Mouse (Mus musculus) cerebellum, adult 9-10 months (tissue): ENCODE measurements around the gene Pigu.

ENCODE experiments used
- DNase-seq: peaks from one replicate; pipeline ENCODE4 v3.0.0; 2022

Gene Pigu

GRCm38 (mm10) chr2:155356971-155357591 lies at the start of gene Pigu:
Gene Pigu, minus strand, starts transcription at chr2:155357430.
- DNase-seq, result peak; percentile 94

DNA sequence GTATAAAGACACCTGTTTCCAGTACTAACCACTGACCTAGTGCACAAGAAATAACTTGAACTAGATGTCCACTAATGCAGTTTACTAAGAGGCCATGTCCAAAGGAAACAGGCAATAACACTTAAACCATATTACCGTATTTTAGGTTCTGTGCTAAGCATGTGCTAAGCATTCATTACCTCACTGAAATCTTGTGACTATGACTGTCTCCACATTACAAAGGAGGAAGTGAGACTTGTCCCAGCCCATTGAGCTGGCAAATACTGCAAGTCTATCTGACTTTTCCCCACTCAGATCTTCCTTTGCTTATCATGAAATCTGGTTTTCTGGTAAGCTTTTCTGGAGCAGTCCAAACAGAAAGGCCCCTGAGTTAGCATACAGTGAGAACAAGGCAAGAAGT lies 47.4 kb upstream of the Pigu start:
- DNase-seq, result no peak

- DNase-seq, result no peak
Measured at GRCm38 (mm10) chr2:155401926-155402325, 44.7 kb upstream of the Pigu start.

DNA sequence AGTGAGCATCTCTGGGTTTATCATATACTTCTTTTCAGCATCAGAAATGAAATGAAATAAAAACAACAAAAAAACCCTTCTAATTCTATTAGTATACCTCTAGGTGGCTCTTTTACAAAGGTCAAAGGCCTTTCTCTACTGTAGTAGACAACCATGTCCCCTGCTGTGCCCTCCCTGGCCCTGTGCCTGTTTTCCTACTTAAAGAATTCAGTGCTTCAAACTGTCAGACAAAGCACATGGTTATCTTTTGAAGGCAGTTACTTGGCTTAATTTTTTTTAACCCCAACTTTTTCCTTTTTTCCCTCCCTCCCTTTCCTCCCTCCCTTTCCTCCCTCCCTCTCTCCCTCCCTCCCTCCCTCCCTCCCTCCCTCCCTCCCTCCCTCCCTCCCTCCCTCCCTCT lies 43.0 kb upstream of the Pigu start:
- peak; percentile 58 for DNase-seq

DNA sequence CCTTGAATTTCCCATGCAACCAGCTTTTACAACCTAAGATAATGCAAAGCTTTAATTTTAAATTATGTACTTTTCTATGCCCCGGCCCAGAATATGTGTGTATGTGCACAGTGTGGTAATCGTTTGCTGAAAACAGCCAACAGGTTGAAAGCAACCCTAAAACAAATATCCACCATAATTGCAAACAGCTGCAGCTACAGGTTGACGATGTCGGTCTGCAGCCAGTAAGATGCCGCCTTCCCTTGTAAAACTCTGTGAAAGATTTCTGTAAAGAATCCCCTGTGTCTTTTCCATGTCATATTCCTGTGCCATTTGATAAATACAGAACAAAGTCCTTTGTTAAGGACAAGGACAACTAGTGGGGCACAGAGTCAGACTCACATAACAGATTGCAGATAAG lies 37.4 kb upstream of the Pigu start:
- DNase-seq, result no peak

GRCm38 (mm10) chr2:155388573-155388972 lies 31.3 kb upstream of the Pigu start:
- DNase-seq, result peak; percentile 57

GRCm38 (mm10) chr2:155387052-155387451 lies 29.8 kb upstream of the Pigu start:
- peak; percentile 40 for DNase-seq

DNA sequence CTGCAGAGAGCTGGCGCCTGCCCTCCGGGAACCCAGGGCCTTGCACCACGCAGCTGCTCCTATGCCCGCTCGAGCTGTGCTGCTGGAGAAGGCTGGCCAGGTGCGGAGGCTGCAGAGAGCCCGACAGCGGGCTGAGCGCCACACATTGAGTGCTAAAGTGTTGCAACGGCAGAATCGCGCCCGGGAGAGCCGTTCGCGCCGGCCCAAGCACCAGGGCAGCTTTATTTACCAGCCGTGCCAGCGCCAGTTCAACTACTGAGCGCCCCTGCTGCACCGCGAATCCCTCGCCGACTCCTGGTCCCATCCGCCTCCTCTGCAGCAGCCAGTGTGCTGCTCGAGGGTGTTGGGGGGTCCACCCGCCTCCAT lies 29.3 kb upstream of the Pigu start:
- peak; percentile 42 for DNase-seq

GRCm38 (mm10) chr2:155385731-155386533 lies 28.7 kb upstream of the Pigu start:
- peak; percentile 48 for DNase-seq

DNA sequence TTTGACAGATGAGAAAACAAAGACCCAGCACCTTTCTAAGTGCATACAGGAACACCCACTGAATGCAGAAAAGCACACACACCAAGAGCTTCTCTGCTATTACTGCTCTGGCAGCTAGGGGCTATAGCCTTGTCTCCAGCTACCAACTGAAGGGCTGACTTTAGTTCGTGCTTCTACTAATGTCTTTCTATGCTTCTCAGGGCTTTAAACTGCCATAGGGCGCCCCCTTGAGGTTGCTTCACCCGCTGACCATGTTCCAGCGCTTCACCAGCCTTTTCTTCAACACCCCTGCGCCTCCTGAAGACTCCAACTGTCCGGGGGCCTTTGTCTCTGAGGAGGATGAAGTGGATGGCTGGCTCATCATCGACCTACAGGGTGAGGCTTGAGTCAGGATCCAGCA lies 27.9 kb upstream of the Pigu start:
- peak; percentile 90 for DNase-seq

GRCm38 (mm10) chr2:155382791-155383438 lies 25.7 kb upstream of the Pigu start:
- peak; percentile 71 for DNase-seq

DNA sequence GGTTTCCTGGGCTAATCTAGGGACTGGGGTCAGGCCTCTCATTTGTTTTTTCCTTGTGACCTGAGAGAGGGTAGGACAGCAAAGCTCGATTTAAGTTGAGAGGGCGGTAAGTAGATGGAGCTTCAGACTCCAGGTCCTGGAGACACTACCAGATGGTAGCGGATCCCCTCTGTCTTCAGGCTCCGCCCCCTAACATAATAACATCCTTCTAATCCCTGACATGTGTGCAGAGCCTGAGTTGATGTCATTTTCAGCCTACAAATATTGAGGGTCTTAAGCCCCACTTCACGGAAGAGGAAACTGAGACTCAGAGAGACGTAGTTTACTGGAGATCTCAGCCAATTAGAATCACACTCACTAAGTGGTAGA lies 25.1 kb upstream of the Pigu start:
- DNase-seq, result no peak

- peak; percentile 98 for DNase-seq
Measured at GRCm38 (mm10) chr2:155381643-155382331, 24.6 kb upstream of the Pigu start.

- no peak for DNase-seq
Measured at GRCm38 (mm10) chr2:155381060-155381437, 23.8 kb upstream of the Pigu start.

GRCm38 (mm10) chr2:155380261-155381059 lies 23.2 kb upstream of the Pigu start, which contains the start of gene Trp53inp2:
Gene Trp53inp2, plus strand, starts transcription at chr2:155381059.
- peak; percentile 62 for DNase-seq

- no peak for DNase-seq
Measured at GRCm38 (mm10) chr2:155376191-155376590, 19.0 kb upstream of the Pigu start.

DNA sequence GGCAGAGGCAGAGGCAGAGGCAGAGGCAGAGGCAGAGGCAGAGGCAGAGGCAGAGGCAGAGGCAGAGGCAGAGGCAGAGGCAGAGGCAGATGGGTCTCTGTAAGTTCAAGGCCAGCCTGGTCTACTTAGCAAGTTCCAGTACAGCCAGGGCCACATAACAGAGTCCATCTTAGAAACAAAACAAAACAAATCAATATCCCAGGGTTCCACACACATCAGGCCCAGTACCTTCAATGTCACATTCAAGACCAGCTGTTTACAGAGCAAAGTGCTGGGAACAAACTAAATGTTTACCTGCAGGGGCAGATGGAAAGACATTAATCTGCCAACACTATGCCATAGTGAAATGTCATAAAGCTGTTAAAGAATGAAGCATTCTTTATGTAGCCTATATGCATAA lies 17.3 kb upstream of the Pigu start:
- DNase-seq, result no peak

DNA sequence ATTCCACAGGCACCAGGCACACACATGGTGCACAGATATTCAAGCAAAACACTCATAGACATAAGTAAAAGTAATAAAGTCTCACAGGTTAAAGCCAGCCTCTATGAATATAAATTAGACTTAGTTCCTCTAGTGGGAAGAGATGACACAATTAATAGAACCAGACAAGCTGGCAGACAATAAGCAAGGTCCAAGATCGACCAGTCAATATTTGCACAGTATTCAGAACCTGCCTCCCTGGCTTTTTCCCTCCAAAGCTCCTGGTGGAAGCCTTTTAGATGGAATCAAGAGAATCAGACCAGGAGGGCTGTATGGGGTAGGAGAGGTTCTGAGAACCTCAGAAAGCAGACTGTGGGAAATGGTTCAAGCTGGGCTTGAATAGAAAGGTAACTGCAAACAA lies 16.7 kb upstream of the Pigu start:
- no peak for DNase-seq

DNA sequence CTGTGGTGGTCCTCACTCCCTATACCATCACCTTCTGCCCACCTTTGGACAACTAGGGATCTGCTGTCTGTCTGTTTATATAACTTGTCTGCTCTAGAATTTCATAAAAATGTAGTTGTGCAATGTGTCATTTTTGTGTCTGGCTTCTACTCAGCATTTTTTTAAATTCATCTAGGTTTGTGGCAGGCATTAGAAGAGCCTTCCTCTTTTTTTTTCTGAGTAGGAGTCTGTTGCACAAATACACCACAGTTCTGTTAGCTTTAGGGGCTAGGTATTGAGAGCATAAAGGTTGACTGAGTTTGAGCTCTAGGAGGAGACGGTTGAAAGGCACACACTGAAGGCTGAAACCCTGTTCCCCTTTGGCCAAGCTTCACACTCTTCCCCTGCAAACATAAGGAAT lies 16.1 kb upstream of the Pigu start:
- no peak for DNase-seq

GRCm38 (mm10) chr2:155372451-155372850 lies 15.2 kb upstream of the Pigu start:
- no peak for DNase-seq

DNA sequence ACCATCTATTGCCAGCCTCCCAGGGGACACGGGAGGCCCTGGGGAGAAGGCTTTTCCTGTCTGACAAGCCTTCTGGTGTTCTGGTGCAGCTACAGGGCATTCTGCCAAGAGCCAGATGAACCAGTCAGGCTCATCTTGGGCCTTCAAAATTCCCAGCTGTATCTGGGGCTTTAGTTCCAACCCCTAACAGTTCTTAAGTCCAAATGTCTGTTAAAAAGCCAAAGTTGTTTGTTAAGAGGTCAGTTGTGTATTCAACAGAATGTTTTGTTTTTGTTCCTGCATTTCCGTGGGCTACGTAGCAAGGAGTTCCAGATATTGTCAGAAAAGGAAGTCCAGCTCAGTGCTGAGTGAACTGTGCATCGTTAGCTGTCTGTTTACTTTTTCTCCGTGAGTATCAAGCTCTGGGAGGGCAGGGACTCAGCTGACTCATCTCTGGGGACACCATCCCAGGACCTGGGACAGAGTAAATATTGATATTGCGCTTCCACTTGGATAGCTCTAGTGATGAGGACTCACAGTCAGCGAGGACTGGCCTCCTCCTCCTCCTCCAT lies 12.2 kb upstream of the Pigu start:
- DNase-seq, result no peak

GRCm38 (mm10) chr2:155367635-155368284 lies 10.5 kb upstream of the Pigu start:
- no peak for DNase-seq
